ENCODE assay signal across 7 mouse cellular contexts in the genomic region with DNA sequence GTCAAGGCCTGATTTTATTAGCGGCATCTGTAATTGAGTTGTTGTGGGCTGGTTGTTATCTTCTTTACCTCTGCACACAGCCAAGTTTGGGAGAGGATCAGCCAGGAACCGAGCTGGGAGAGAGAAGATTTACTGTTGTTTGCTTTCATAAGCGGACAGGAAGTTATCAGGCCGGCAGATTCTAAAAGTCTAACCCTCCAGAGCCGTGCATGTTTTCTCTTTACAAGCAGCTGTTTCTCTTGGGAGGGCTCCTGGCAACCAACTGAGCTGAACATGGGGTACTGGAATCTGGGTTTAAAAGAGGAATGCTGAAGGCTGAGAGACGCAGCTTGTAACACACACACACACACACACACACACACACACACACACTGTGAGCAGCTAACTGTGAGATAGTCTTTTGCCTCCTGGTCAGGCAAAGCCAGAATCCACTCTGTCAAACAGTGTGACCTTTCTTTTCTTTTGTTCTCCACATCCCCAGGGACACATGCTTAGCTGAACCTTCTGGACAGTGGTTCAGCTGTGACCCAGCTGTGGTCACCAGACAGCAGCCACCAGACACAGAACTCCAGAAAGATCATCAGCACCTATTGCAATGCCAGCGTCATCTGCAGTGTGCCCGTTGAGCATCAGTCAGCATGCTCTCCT.
DNase-seq lines count a peak whose midpoint lies in the region; ATAC-seq and TF ChIP-seq lines count a peak whose summit lies in the region.

No protein-coding gene starts in this region.

- ATAC-seq in heart, postnatal 0 days (ENCODE audit: insufficient read depth, low read depth) = peak; percentile 63

- TF ChIP-seq EP300 in heart, postnatal 0 days (IDR thresholded peaks at IDR 0.05; ENCODE audit: low read depth) = no peak

- peak overlapping the region; percentile 52 for H3K27ac ChIP-seq in embryonic facial prominence, embryonic 10.5 days (replicated peaks)
- peak overlapping the region; percentile 57 for H3K27ac ChIP-seq in heart, postnatal 0 days (ENCODE audit: low read depth)

- no peak overlapping the region for H3K4me3 ChIP-seq in embryonic facial prominence, embryonic 10.5 days
- no peak overlapping the region for H3K4me3 ChIP-seq in heart, postnatal 0 days (ENCODE audit: low read depth, low read length)

- H3K9ac ChIP-seq in heart, postnatal 0 days (replicated peaks; ENCODE audit: low read depth, low read length) = no peak overlapping the region

- H3K27me3 ChIP-seq in embryonic facial prominence, embryonic 10.5 days (replicated peaks; ENCODE audit: low read depth, poor library complexity, severe bottlenecking) = no peaks in the 10 kb centered on the region
- no peaks in the 10 kb centered on the region for H3K27me3 ChIP-seq in heart, postnatal 0 days (ENCODE audit: control insufficient read depth, insufficient read depth, low read length)

- 61% methylated on average over 8 of the region's 8 CpGs for WGBS in embryonic facial prominence, embryonic 10.5 days
- 18% methylated on average over 8 of the region's 8 CpGs for WGBS in heart, postnatal 0 days

- H3K4me1 ChIP-seq in embryonic facial prominence, embryonic 10.5 days = peaks cover 20% of the 10 kb centered on the region
- H3K4me1 ChIP-seq in heart, postnatal 0 days (ENCODE audit: control insufficient read depth, insufficient read depth) = peaks cover 17% of the 10 kb centered on the region; the same call in 1 of the 2 replicates

- TF ChIP-seq CTCF in heart, postnatal 0 days (IDR thresholded peaks at IDR 0.05; ENCODE audit: low read depth) = no peak

- DNase-seq in adrenal gland, postnatal 10 days = peak; percentile 50
- DNase-seq in embryonic facial prominence, embryonic 10.5 days (ENCODE audit: low spot score) = peak; percentile 15
- peak; percentile 68 for DNase-seq in heart, postnatal 0 days (ENCODE audit: low spot score)
- peak; percentile 54 to 74 for DNase-seq in kidney, postnatal 25 days
- peak; percentile 36 for DNase-seq in neural tube, embryonic 10.5 days (ENCODE audit: extremely low spot score, low spot score)
- no peak for DNase-seq in left cerebral cortex, adult 11 months (ENCODE audit: low spot score)
- DNase-seq in thymus, postnatal 14 days = no peak

- H3K36me3 ChIP-seq in embryonic facial prominence, embryonic 10.5 days (replicated peaks) = no peaks in the 10 kb centered on the region
- H3K36me3 ChIP-seq in heart, postnatal 0 days (replicated peaks; ENCODE audit: control insufficient read depth, insufficient read depth, low read length) = no peaks in the 10 kb centered on the region

- H3K4me2 ChIP-seq in heart, postnatal 0 days (ENCODE audit: low read depth, low read length) = peak overlapping the region; percentile 18; the same call in 1 of the 2 replicates

- H3K9me3 ChIP-seq in embryonic facial prominence, embryonic 10.5 days = no peaks in the 10 kb centered on the region
- H3K9me3 ChIP-seq in heart, postnatal 0 days (replicated peaks; ENCODE audit: control insufficient read depth, low read length) = no peaks in the 10 kb centered on the region

Comparison
In these comparisons a context has a peak if more than half of its experiments do, and no peak if none do; other contexts are left out.
1. DNase-seq: peak in adrenal gland, postnatal 10 days (single experiment), embryonic facial prominence, embryonic 10.5 days (single experiment), heart, postnatal 0 days (single experiment), kidney, postnatal 25 days (2 of 2) and neural tube, embryonic 10.5 days (single experiment); none in left cerebral cortex, adult 11 months (single experiment) and thymus, postnatal 14 days (single experiment).